Mouse (Mus musculus): ENCODE results near the gene Onecut1.

Onecut1 gene

DNA sequence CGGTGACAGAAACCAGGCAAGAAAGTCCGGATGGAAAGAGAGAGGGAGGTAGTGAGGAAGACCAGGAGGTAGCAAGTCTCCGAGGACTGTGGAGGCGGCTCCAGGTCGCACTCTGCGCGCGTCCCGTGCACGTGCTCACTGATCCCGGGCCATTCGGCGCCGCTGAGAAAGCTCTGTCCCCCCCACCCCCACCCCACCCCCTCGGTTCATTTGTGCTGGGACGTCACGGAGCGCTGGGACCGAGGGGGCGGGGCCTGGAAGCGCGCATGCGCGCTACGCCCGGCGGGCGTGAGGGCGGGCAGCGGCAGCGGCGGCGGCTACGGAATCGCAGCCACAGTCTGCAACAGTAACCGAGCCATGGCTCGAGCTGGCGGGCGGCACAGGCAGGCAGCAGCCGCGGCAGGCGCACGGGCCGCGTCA, at the start of gene Onecut1:
TSS of gene Onecut1 (plus strand) at position 361 of the 420 bp plus-strand sequence.
- DNase-seq (ENCODE audit: low spot score in 2 of 2), result no peak

DNA sequence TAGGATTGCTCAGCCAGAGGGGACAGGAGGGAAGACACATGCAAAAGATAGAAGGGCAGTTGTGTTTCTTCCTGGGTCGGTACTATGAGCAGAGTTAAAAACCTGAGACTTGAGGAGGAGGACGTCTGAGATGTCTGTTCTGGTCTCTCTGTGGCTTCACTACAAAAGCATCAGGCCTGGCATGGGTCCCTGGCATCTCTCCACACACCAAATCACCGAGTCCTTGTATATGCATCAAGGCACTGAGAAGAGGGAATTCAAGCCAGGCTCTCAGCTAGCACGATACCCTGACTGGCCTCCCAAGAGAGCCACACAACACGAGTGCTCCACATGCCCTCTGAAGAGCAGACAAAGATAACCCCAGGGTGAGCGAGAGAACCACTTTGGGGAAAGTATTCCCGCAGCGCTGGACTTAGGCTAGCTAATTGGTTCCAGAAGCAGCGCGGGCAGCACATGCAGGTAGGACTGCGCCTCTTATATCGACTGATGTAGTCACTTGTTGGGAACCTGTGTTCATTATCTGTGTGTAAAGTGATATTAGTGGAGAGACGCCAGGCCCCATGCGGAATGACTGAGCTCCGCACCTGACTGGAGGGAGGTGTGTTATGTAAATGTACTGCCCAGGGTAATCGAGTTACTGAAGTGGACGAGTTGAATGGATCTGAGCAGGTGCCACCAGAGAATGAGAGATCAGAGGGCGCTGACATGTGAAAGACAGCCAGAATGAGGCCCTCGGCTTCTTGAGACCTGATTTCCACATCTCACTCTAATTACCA, 41.8 kb upstream of the Onecut1 start:
- no peak for DNase-seq (ENCODE audit: low spot score in 2 of 2)

DNA sequence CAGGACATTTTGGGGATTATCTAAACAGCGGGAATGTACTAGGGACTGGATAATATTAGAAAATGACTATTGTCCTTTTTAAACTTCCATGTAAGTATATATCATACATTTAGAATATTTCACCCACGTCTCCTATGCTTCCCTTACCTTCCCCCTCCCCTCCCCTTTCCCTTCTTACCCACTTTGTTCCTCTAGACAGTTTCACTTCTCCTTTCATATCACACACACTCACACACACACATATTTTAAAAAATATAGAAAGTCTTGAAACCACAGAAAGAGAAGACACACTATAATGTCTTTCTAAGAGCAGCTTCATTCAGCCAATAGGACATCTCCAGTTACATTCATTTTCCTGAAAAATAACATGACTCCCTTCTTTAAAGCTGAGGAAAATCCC, 36.6 kb upstream of the Onecut1 start:
- DNase-seq (ENCODE audit: low spot score in 2 of 2), result no peak

DNA sequence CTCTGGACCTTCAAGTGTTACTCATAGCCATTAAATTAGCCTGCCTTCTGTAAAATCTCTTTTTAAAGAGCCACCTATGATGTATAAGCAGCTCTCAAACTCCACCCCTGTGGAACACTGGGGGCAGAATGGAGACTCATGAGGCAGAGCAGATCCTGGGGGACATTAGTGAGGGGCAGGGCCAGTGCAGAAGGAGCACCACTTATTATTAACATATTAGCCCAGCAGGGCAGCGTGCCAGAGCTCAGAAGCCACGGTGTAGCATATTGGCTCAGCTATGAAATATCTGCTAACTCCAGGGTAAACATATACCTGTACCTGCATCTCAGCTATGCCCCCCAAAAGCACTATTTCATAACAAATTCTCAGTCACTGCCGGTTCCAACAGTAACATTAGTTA, 32.5 kb upstream of the Onecut1 start:
- no peak for DNase-seq (ENCODE audit: low spot score in 2 of 2)

DNA sequence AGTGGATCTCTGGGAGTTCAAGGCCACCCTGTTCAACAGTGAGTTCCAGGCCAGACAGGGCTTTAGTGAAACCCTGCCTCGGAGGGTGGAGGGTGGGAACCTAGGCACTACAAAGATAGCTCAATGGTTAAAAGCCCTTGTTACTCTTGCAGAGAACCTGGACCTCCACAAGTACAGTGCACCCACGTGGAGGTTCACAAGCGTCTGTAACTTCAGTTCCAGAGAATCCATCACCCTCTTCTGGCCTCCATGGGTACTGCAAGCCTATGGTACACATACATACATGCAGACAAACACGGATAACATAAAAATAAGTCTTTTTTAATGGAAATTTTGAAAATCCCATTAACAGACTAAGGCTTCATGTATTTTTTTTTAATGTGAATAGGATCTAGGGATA, 18.8 kb upstream of the Onecut1 start:
- DNase-seq (ENCODE audit: low spot score in 2 of 2), result no peak

DNA sequence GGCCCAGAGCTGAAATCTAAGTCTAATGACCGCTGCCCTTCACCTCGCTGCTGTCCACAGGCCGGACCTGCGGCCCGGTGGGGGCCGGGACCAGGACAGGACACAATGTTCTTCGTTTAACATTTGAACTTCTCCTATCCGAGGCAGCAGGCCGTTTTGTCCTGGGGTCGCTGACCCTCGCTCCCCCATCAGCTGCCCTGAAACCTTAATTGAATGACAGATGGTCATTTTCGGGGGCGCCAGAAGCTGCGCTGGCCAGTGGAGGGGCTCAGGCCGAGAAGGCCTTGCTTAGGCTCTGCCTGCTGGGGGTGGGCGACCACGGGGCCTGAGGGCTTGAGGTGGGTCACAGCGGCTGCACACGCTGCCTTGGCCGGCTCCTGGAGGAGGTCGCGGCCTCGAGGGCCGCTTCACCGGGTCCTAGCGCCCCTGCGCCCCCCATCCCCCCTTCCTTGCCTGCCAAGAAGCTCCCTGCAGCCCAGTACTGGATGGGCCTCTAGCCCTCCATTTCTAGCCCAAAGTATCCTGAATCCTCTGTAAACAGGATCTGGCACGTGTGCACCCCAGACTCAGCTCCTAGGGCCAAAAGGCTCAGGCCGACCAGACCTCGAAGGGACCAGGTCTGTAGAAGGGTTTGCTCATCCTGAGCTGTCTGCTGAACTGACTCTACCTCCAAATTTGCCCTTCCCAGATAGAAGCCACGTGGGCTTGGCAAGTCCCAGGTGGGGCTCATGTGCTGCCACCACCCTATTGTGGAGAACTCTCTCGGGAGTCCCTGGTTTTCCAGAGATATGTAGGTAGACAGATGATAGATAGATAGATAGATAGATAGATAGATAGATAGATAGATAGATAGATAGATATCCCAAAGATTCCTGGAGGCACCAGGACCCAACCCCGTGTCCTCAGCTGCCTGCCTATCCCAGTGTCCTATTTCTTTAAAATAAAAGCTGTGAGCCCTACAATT, 14.6 kb upstream of the Onecut1 start:
- no peak for DNase-seq (ENCODE audit: low spot score in 2 of 2)

DNA sequence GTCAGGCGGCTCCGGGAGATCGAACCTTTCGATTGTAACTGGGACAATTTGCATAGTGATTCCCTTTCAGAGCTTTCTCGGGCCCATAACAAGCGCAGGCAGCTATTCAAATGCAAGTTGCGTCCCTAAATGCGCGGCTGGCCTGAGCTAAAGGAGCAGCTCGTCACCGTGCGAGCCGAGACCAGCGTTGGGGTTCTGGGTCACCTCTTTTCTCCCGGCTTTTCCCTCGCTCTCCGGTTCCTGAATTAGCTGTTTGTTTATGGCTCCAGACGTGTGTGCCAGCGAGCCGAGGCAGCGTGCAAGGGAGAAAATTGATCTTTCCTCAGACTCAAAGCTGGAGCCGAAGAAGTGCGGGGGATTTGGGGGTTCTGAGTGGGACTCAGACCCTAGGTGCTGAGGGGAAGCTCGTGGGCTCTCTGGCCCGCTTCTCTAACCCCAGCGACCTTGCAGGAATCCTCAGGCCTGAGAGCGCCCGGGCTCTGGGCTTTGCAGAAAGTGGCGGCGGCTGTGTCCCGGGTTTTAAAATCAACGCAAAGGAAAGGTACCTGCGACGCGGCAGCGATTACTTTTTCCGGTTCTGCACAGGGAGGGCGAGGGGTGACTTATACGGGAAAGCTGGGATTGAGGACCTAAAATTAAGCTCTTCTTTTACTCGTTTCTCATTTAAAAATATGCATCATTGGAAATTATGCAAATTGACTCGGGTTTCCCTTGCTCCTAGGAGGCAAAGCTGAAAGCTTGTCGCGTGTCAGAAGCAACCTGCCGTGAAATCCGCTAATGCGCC, 13.1 kb upstream of the Onecut1 start:
- DNase-seq (ENCODE audit: low spot score in 2 of 2), result no peak

DNA sequence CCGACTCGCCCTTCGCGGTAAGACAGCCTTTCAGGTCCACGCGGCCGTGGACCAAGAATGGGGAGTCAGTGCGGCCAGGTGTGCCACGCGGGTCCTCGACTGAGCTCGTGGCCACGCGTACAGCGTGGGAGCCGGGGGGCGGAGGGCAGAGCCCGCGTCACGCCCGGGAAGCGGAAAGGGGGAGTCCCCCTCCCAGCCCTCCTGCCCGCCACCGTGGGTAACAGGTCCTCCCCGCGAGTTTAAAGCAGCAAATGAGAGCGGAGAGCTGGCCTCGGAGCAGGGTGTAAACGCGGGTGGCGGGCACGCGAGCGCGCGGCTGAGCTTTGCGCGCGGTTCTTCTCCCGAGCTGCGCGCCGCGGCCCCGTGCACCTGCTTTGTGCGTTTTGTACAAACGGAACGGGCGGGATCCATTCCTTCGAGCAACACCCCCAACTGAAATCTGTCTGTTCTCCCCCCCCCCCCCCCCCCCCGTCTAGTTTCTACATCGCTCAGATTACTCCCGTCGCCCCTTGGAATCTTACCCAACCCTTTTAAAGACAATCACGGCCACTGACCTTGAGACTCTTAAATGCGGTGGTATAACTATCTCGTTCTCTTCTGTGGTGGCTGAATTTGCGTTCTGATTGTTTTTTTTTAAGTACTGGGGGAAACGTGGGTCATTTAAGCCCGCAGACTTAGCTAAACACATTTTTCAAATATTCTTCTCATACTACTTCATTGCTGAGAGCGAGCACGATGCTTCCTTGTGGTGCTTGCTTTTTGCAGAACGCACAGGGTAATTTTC, 12.3 kb upstream of the Onecut1 start:
- no peak for DNase-seq (ENCODE audit: low spot score in 2 of 2)

DNA sequence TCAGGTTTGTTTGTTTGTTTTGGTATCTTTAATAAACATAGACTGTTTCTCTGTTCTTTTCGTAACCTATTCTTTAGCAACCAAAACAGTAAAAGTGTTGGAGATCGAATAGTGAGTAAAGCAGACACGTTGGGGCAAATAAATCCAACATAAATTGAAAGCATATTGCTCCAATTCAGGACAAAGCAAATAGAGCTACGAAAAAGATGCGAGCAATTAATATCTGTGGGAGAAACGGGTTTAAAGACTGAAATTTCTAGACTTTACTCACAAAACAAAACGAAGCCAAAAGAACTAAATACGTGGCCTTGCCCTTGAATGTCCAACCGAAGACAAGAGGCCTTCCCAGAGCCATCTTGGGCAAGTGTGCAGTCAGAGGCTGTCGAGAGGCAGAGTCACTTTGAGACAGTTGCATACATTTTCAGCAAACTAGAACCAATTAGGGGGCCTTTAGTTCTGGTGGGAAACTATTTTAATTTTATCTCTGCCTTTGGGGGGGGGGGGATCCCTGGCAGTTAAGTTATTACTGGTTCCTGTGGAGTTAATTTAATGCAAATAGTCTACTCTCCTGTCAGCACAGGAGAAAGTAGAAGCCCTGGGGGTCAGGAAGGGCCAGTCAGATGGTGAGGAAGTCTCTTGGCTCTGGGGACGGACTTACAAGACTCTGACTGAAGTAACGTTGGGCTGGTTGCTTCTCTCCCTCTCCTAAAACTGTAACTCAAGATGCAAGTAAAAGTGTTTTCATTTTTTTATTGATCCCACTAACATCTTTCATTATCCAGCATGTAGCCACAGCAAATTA, 11.5 kb upstream of the Onecut1 start:
- DNase-seq (ENCODE audit: low spot score in 2 of 2), result no peak

DNA sequence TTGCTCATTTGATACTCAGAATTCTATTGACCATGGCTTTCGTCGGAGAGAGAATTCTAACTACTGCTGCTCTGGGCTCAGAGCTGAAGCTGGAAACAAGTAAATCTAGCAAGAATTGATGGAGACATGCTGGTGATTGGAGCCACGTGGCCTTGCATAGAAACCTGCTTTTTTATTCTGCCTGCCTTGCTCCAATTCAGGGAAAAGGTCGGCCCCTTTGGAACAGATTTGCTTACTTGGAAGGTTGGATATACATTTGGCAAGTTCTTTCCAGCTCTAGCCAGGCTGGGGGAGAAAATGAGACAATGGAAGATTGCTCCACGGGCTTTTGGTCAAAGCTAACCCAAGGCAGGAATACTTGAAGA, 11.0 kb upstream of the Onecut1 start:
- no peak for DNase-seq (ENCODE audit: low spot score in 2 of 2)

DNA sequence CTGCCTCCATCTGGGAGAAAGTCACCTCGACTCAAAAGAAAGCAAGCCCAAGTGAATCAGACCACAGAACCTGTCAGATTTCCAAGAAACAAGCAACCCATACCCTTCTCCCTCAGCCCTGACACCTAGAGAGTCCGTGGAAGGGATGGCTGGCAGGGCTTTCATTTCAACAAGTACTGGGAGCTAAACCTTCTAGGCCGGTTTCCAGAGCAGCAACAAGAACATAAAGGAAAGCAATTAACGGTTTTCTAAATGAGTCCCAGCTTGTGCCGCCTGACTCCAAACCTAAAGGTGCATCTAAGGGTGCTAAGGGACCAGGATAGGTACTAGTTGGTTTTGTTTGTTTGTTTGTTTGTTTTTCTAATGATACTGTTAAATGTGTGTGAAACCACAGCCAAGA, 10.1 kb upstream of the Onecut1 start:
- no peak for DNase-seq (ENCODE audit: low spot score in 2 of 2)

DNA sequence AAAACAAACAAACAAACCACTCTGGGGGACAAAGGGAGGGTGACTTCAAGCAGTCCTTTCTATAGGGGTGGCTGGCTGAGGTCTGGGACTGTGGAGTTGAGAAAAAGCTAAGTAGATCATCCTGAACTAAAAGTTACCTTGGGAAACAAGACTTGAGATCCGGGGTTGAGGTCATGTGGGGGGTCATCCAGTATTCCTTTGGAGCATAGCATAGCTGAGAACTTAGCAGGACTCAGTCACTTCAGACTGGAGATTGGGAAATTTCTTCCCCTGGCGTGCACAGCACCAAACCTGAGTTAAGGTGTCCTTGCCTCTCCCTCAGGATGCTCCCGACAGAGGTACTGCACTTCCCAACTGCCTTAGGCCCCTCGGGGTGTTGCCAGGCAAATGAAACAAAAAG, 9.4 kb upstream of the Onecut1 start:
- DNase-seq (ENCODE audit: low spot score in 2 of 2), result no peak

DNA sequence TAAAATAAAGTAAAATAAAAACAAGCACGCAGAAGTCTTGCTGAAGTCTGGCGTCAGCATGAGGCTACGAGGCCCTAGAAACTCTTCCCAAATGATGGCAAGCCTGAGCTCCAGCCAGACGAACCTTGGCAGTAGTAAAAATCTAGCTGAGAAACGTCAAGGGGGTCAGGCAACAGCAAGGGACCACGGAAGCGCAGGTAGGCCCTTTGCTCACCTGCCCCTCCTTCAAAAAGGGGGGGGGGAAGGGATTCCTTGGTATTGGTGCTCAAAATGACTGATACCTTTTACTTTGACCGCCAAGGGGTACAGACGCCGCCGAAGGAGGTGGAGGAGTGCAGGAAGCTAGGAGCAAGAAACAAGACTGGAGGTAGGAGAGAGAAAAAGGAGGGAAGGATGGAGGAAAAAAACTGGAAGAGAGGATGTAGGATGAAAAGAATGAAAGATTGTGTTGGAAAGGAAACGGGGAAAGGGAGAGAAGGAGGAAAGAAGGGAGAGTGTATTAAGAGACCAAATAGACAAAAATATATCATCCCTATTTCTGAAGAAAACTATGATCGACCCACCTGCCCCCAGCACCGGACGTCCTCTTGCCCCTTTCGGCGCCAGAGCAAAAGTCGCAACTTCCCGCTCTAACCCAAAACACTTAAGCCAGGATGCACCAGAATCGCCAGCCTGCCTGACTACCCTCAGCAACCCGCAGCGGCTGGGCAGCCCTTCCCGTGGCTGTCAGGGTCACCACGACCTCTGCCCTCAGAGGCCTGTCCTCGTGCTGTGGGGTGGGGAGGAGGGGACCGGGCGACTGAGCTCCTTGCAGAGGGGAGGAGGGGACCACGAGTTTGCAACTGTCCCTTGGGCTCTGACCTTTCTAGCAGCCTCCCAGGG, 8.3 kb upstream of the Onecut1 start:
- no peak for DNase-seq (ENCODE audit: low spot score in 2 of 2)

DNA sequence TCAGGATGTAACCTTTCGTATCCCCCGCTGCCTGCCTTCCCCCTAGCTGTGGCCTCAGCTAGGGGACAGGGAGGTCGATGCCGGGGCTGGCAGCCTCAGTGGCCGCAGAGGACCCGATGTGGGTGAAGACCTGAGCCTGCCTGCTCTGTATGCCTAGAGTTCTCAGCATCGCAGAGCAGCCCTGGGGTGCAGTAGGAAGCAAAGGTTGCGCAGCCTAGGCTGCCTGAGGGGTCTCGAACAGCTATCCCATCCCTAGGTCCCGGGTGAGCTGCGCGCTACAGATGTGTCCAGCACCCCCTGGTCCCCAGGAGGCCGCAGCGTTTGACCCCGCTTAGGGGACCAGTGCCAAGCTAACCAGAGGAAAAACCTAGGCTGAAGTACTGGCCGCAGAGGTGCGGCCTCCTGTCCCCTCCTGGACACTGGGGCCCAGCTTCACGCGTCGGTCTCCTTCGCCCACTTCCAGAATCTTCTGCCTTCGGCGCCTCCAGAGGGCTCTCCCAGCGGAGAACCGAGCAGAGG, 7.6 kb upstream of the Onecut1 start:
- DNase-seq (ENCODE audit: low spot score in 2 of 2), result no peak

DNA sequence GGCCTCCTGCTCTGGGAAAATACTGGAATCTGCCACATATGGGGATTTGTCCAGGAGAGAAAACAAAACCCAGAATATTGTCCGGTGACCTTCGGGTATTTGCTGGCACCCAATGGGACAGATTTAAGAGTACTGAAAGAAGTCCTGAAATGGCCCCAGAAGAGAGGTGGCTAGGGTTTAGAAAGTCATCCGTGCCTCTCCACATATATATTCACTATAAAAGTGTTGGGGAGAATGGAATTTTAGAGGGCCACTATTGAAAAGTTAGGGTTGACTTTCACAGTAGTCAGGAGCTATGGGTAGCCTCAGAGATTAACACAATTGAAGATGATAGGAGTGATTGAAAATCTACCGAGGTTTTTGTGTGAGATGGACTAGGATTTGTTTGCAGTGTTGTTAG, 6.3 kb upstream of the Onecut1 start:
- DNase-seq (ENCODE audit: low spot score in 2 of 2), result no peak

DNA sequence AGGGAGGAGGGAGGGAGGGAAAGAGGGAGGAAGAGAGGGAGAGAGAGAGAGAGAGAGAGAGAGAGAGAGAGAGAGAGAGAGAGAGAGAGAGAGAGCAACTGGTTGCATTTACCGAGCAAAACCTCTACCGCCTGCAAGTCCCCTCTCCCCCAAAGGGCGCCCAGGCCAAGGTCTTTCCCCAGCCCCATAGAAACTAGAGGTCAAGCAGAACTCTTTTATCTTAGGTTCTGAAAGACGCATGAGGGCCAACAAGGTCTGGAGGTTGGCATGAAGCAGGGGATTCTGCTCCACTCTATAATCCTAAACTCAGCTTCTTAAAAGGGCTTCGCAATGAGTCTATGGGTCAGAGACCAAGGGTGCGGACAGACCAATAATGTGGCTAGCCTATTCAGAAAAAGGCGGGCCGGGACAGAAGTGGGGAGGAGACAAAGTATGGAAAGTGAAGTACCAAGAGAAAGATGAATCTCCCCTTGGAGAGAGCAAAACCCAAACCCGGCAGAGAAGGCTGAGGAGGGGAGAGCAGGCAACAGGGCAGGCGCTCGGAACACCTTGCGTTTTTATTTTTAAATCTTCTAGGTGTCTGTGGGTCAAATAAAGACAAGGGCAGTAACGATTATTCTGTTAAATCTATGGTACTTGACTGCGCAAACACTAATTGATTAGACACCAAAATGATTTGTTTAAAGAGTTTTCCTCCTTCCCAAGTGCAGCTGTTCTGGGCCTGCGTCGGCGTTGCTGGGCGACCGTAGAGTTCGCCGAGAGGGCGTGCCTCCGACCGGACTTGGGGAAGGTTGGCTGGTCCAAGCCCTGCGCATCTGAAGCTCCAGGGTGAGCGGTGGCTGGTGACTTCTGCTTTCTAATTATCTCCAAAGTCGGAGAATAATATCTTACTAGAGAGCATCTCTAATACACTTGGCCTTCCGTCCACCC, 4.9 kb upstream of the Onecut1 start:
- no peak for DNase-seq (ENCODE audit: low spot score in 2 of 2)

DNA sequence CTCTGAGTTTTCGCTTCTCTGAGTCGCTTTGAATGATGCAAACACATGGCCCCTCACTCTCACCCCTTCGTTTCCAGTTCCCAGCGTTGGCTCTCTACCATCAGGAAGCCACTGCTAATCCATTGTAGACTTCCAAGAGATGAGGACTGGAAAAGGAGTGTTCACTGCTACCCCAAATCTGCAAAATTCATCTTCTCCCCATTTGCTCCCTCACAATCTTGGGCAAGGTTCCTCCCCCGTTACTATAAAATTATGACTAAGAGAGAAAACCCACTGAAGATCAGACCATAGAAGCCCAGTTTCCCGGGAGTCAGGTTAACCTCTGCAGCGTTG, 4.2 kb upstream of the Onecut1 start:
- no peak for DNase-seq (ENCODE audit: low spot score in 2 of 2)

DNA sequence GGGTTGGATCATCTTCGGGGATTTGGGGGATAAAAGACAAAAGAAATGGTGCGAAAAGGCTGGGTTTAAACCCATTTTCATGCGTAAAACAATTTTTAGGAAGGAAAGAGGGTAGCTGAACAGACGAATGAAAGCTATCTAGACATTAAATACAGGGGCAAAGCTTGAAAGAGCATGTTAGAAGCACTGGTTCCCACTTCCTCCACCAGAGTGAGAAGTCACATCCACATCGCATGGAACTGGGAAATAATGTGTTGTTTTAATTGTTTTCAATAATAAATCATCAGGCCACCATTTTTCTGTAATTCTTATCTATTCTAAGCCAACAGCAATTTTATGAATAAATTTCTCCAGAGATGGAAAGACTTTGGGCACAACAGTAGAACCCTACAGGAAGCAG, 3.6 kb upstream of the Onecut1 start:
- DNase-seq (ENCODE audit: low spot score in 2 of 2), result no peak
